8 mouse cellular contexts compared by ENCODE assay signal in genomic region chr1:152369139-152369538, GRCm38 (mm10). TPM values are rescaled to one million over a fixed set of nuclear protein-coding genes. Genes with fewer than 3 reads are reported as not detected.
DNase-seq lines count a peak whose midpoint lies in the region; ATAC-seq and TF ChIP-seq lines count a peak whose summit lies in the region.

No protein-coding gene starts in this region.

- peak; percentile 65 for ATAC-seq in heart, embryonic 16.5 days (replicated peaks; ENCODE audit: extremely low read depth, insufficient read depth, low FRiP score)
- no peak for ATAC-seq in erythroid progenitor cell, adult 5-6 weeks (replicated peaks; ENCODE audit: low FRiP score, poor library complexity, severe bottlenecking)

- H3K4me2 ChIP-seq in heart, embryonic 16.5 days (ENCODE audit: low read depth, low read length) = peak overlapping the region; percentile 55

- TF ChIP-seq EP300 in MEL (IDR thresholded peaks at IDR 0.05; ENCODE audit: low read depth in 1 of 2, low read length in 2 of 2) = no peak

- WGBS in heart, embryonic 16.5 days = 23% methylated on average over 4 of the region's 4 CpGs
- 15% methylated on average over 4 of the region's 4 CpGs for WGBS in lung, adult 2 months

- no peak overlapping the region for H3K27ac ChIP-seq in MEL (ENCODE audit: control insufficient read depth, low read depth, low read length)
- peak overlapping the region; percentile 77 for H3K27ac ChIP-seq in heart, embryonic 16.5 days (ENCODE audit: low read length)

- peak; percentile 60 for DNase-seq in MEL (ENCODE audit: low read depth, low spot score)
- peak; percentile 95 for DNase-seq in brain, adult 2 months (ENCODE audit: low read depth, low spot score)
- DNase-seq in fibroblast of lung, adult 2 months (ENCODE audit: low read depth) = peak; percentile 58
- DNase-seq in layer of hippocampus, adult 18-20 months (ENCODE audit: low spot score in 2 of 2) = peak; percentile 54 to 86
- no peak for DNase-seq in lung, adult 2 months
- peak; percentile 8 for DNase-seq in ovary, postnatal 10 days (ENCODE audit: low spot score)

- no peak overlapping the region for H3K4me3 ChIP-seq in MEL (ENCODE audit: control insufficient read depth in 1 of 2, insufficient read depth in 1 of 2, low read depth in 2 of 2, low read length in 2 of 2)
- H3K4me3 ChIP-seq in heart, embryonic 16.5 days (ENCODE audit: low read length) = peak overlapping the region; percentile 27; the same call in 1 of the 2 replicates
- H3K4me3 ChIP-seq in lung, adult 2 months (replicated peaks; ENCODE audit: extremely low read depth, low read depth, low read length) = no peak overlapping the region

- no peaks in the 10 kb centered on the region for H3K4me1 ChIP-seq in MEL (ENCODE audit: control insufficient read depth in 1 of 2, insufficient read depth in 2 of 2, low read length in 2 of 2)
- peaks cover 10% of the 10 kb centered on the region for H3K4me1 ChIP-seq in heart, embryonic 16.5 days (ENCODE audit: control insufficient read depth, insufficient read depth, low read length)
- no peaks in the 10 kb centered on the region; the same call in 1 of the 2 replicates for H3K4me1 ChIP-seq in lung, adult 2 months (ENCODE audit: control insufficient read depth, insufficient read depth, low read length)

- H3K79me2 ChIP-seq in MEL (ENCODE audit: control insufficient read depth, insufficient read depth, low read length, poor library complexity) = no peaks in the 10 kb centered on the region

- H3K9ac ChIP-seq in MEL (ENCODE audit: control insufficient read depth, low read depth, low read length, poor library complexity, severe bottlenecking) = no peak overlapping the region
- peak overlapping the region; percentile 33; the same call in 1 of the 2 replicates for H3K9ac ChIP-seq in heart, embryonic 16.5 days (ENCODE audit: low read length)

- peak; percentile 35 to 61 (median 60) for TF ChIP-seq CTCF in MEL (IDR thresholded peaks at IDR 0.05 in 2 of 3, conservative IDR thresholded peaks at IDR 0.05 in 1 of 3; ENCODE audit: control insufficient read depth in 1 of 3, insufficient read depth in 1 of 3, low read depth in 2 of 3, low read length in 3 of 3, poor library complexity in 1 of 3, severe bottlenecking in 1 of 3)
- peak; percentile 78 for TF ChIP-seq CTCF in lung, adult 2 months (IDR thresholded peaks at IDR 0.05; ENCODE audit: insufficient read depth, low read length)

- peak; percentile 59 for TF ChIP-seq RAD21 in MEL (IDR thresholded peaks at IDR 0.05; ENCODE audit: low read depth, low read length)

- peaks cover 0 to 12% of the 10 kb centered on the region in 2 experiments; a peak in 2 of 4 replicates for H3K36me3 ChIP-seq in MEL (ENCODE audit: control insufficient read depth in 1 of 2, insufficient read depth in 2 of 2, low read length in 2 of 2)
- peaks cover 5% of the 10 kb centered on the region; the same call in 1 of the 2 replicates for H3K36me3 ChIP-seq in heart, embryonic 16.5 days (ENCODE audit: control insufficient read depth, insufficient read depth)

- H3K27me3 ChIP-seq in MEL (ENCODE audit: control insufficient read depth in 1 of 2, insufficient read depth in 2 of 2, low read length in 2 of 2) = no peaks in the 10 kb centered on the region
- H3K27me3 ChIP-seq in heart, embryonic 16.5 days (ENCODE audit: control insufficient read depth, insufficient read depth, low read length) = no peaks in the 10 kb centered on the region

- no peaks in the 10 kb centered on the region for H3K9me3 ChIP-seq in MEL (replicated peaks; ENCODE audit: insufficient read depth, low read length)
- no peaks in the 10 kb centered on the region for H3K9me3 ChIP-seq in heart, embryonic 16.5 days (replicated peaks; ENCODE audit: control insufficient read depth, low read length)

- no peak for TF ChIP-seq POLR2A in MEL (IDR thresholded peaks at IDR 0.05; ENCODE audit: control insufficient read depth in 1 of 2, insufficient read depth in 1 of 2, low read depth in 1 of 2, low read length in 2 of 2, poor library complexity in 1 of 2)
- no peak for TF ChIP-seq POLR2A in lung, adult 2 months (IDR thresholded peaks at IDR 0.05; ENCODE audit: borderline replicate concordance, extremely low read depth, low read depth, low read length)

TF ChIP-seq in MEL, 35 proteins besides CTCF, POLR2A, EP300 and RAD21:
- no peak for TF ChIP-seq JUND (IDR thresholded peaks at IDR 0.05; ENCODE audit: low read depth, low read length)
- no peak for TF ChIP-seq GATA1 (IDR thresholded peaks at IDR 0.05; ENCODE audit: low read depth, low read length)
- TF ChIP-seq ETS1 (IDR thresholded peaks at IDR 0.05; ENCODE audit: low read depth, low read length) = no peak
- peak; percentile 33 for TF ChIP-seq POLR2AphosphoS2 (IDR thresholded peaks at IDR 0.05; ENCODE audit: low read length)
- TF ChIP-seq SMC3 (IDR thresholded peaks at IDR 0.05; ENCODE audit: low read depth, low read length) = peak; percentile 52
TF ChIP-seq in MEL: peak in this region for 2.

RNA-seq across cellular contexts. Expression of gene Tsen15, which starts 17.3 kb away (rescaled TPM):
- total RNA-seq in MEL (2012; rRNA removed) = 60.7 and 68.3 TPM in 2 replicates
- 100 to 1,000 TPM in 1 of 2 experiments, 10 to 100 TPM in 1; 66.8 to 194 TPM for polyA plus RNA-seq in MEL (2012; ENCODE audit: insufficient read depth in 1 of 2, insufficient read length in 2 of 2, low read depth in 1 of 2, low replicate concordance in 2 of 2, missing spikeins in 1 of 2)
- polyA plus RNA-seq in heart, embryonic 16.5 days (2015; fragmentation: Nextera tagmentation; extraction: Ambion mirVana) = 46.3 and 50.4 TPM in 2 replicates
- 10 to 100 TPM; 36.1 to 38.3 TPM for total RNA-seq in layer of hippocampus, adult 18-20 months (2021)
- polyA plus RNA-seq in lung, adult 2 months (2012; rRNA removed) = 10.6 and 12.7 TPM in 2 replicates
- 35.2 and 41.4 TPM in 2 replicates for total RNA-seq in erythroid progenitor cell, adult 5-6 weeks (2015; ENCODE audit: low replicate concordance)
- total RNA-seq in erythroid progenitor cell, adult 5-6 weeks (2017; ENCODE audit: low replicate concordance) = 16.1 and 32.6 TPM in 2 replicates

RNA-seq across cellular contexts. Expression of gene Colgalt2, which starts 30.5 kb away (rescaled TPM):
- total RNA-seq in MEL (2012; rRNA removed) = not detected in 2 replicates
- polyA plus RNA-seq in MEL (2012; ENCODE audit: insufficient read depth in 1 of 2, insufficient read length in 2 of 2, low read depth in 1 of 2, low replicate concordance in 2 of 2, missing spikeins in 1 of 2) = not detected
- 2.0 and 2.3 TPM in 2 replicates for polyA plus RNA-seq in heart, embryonic 16.5 days (2015; fragmentation: Nextera tagmentation; extraction: Ambion mirVana)
- total RNA-seq in layer of hippocampus, adult 18-20 months (2021) = 1 to 10 TPM; 5.6 to 5.7 TPM
- 12.8 and 17.3 TPM in 2 replicates for polyA plus RNA-seq in lung, adult 2 months (2012; rRNA removed)
- total RNA-seq in erythroid progenitor cell, adult 5-6 weeks (2015; ENCODE audit: low replicate concordance) = not detected in 2 replicates
- not detected in 2 replicates for total RNA-seq in erythroid progenitor cell, adult 5-6 weeks (2017; ENCODE audit: low replicate concordance)
